Mouse (Mus musculus) MEL-GATA-1-ER (cell line): ENCODE measurements around the gene Fuom.

Experiments used
- DNase-seq: peaks from one replicate; pipeline ENCODE4 v3.0.0-alpha.2; 2012; ENCODE audit warnings: low read depth; ENCODE audit errors: extremely low read depth

Fuom gene

GRCm38 (mm10) chr7:140104009-140104408, 1.8 kb upstream of the Fuom start:
- no peak for DNase-seq

GRCm38 (mm10) chr7:140101498-140101897, 743 bp downstream of the Fuom start:
- DNase-seq = no peak

- peak; percentile 39 for DNase-seq
Observed at GRCm38 (mm10) chr7:140098466-140098865, 3.8 kb downstream of the Fuom start.

GRCm38 (mm10) chr7:140096055-140096454, 6.2 kb downstream of the Fuom start:
- DNase-seq = no peak

GRCm38 (mm10) chr7:140095556-140095955, 6.7 kb downstream of the Fuom start:
- no peak for DNase-seq

- DNase-seq = no peak
Observed at GRCm38 (mm10) chr7:140094954-140095353, 7.3 kb downstream of the Fuom start.

- no peak for DNase-seq
Observed at GRCm38 (mm10) chr7:140092924-140093528, 9.2 kb downstream of the Fuom start, which contains the start of gene Prap1. Gene Prap1 (plus strand): TSS chr7:140093395.

GRCm38 (mm10) chr7:140090601-140091000, 11.6 kb downstream of the Fuom start:
- no peak for DNase-seq

- DNase-seq = no peak
Observed at GRCm38 (mm10) chr7:140082242-140082678, 20.0 kb downstream of the Fuom start, which contains the start of gene Caly. Gene Caly (minus strand): TSS chr7:140082548.

GRCm38 (mm10) chr7:140081408-140082241, 20.6 kb downstream of the Fuom start:
- DNase-seq = no peak

GRCm38 (mm10) chr7:140080503-140081156, 21.6 kb downstream of the Fuom start:
- no peak for DNase-seq

GRCm38 (mm10) chr7:140078711-140079110, 23.5 kb downstream of the Fuom start:
- peak; percentile 57 for DNase-seq

- peak; percentile 43 for DNase-seq
Observed at GRCm38 (mm10) chr7:140077698-140078097, 24.5 kb downstream of the Fuom start.

GRCm38 (mm10) chr7:140070042-140070711, 32.1 kb downstream of the Fuom start:
- DNase-seq = no peak

GRCm38 (mm10) chr7:140067397-140067796, 34.8 kb downstream of the Fuom start:
- DNase-seq = no peak

- DNase-seq = peak; percentile 46
Observed at GRCm38 (mm10) chr7:140063092-140063491, 39.1 kb downstream of the Fuom start.

GRCm38 (mm10) chr7:140062307-140062706, 39.9 kb downstream of the Fuom start:
- no peak for DNase-seq

- no peak for DNase-seq
Observed at GRCm38 (mm10) chr7:140061832-140062130, 40.5 kb downstream of the Fuom start.

GRCm38 (mm10) chr7:140060936-140061831, 41.1 kb downstream of the Fuom start:
- no peak for DNase-seq

- no peak for DNase-seq
Observed at GRCm38 (mm10) chr7:140059601-140060000, 42.6 kb downstream of the Fuom start.

GRCm38 (mm10) chr7:140058528-140058927, 43.7 kb downstream of the Fuom start:
- DNase-seq = no peak
